Mouse (Mus musculus) thymus, adult 2 months (tissue): Measurements from ENCODE around the gene Tomm6. TPM values are rescaled to one million over a fixed set of nuclear protein-coding genes. Genes with fewer than 3 reads are reported as not detected.

Source experiments
- DNase-seq: peaks from one replicate; pipeline ENCODE4 v3.0.0; 2021
- H3K27ac ChIP-seq: fragments of 200-500 bp; 2 replicates; pipeline ENCODE4 v1.5.1; 2012; ENCODE audit warnings: low read length, control low read depth; ENCODE audit not compliant: control insufficient read depth, insufficient read depth
- H3K27me3 ChIP-seq: fragments of 200-500 bp; 2 replicates; pipeline ENCODE4 v1.6.1; 2012; ENCODE audit warnings: mild to moderate bottlenecking, low read length, moderate library complexity, mixed read lengths; ENCODE audit not compliant: control insufficient read depth, insufficient read depth
- H3K36me3 ChIP-seq: fragments of 200-500 bp; 2 replicates; pipeline ENCODE4 v1.6.1; 2012; ENCODE audit warnings: mild to moderate bottlenecking, low read length, moderate library complexity; ENCODE audit not compliant: control insufficient read depth, insufficient read depth
- H3K4me1 ChIP-seq: fragments of 200-500 bp; replicated peaks from 2 replicates; pipeline ENCODE4 v1.6.1; 2012; ENCODE audit warnings: low read length; ENCODE audit not compliant: control insufficient read depth, insufficient read depth
- H3K4me3 ChIP-seq: fragments of 200-500 bp; 2 replicates; pipeline ENCODE4 v1.5.1; 2012; ENCODE audit warnings: mild to moderate bottlenecking, low read length, control low read depth, moderate library complexity; ENCODE audit not compliant: control insufficient read depth, insufficient read depth
- CTCF ChIP-seq: fragments of 200-500 bp; IDR thresholded peaks from 2 replicates; pipeline ENCODE4 v1.5.1; 2012; ENCODE audit warnings: mild to moderate bottlenecking, control low read depth, low read length, moderate library complexity, borderline replicate concordance; ENCODE audit not compliant: control insufficient read depth, poor library complexity, insufficient read depth; ENCODE audit errors: extremely low read depth
- POLR2A ChIP-seq: fragments of 200-500 bp; IDR thresholded peaks from 2 replicates; pipeline ENCODE4 v1.6.1; 2012; ENCODE audit warnings: mild to moderate bottlenecking, low read length, control low read depth, moderate library complexity; ENCODE audit not compliant: control insufficient read depth, poor library complexity, insufficient read depth; ENCODE audit errors: extremely low read depth
- WGBS: fragments of 180-500 bp; shearing (Covaris S2); methylation state at CpG from one replicate; pipeline ENCODE4 v1.1.7; 2018; 5-methylcytosine and 5-hydroxymethylcytosine counted together
- polyA plus RNA-seq: library from polyadenylated mRNA; depleted of rRNA; stranded (reverse); fragments of >200 nt; gene quantifications from 2 replicates; pipeline ENCODE4 v1.2.3, GENCODE M21; 2012

Tomm6 gene
- polyA plus RNA-seq, 1 experiment = 90.5 TPM

- 89% methylated on average over 1 of the region's 1 CpGs for WGBS
- TF ChIP-seq POLR2A = no peak
- TF ChIP-seq CTCF = no peak
- Histone ChIP-seq H3K27me3 (no peaks in the 10 kb centered on the region), H3K4me3 (no peak overlapping the region), H3K4me1 (no peaks in the 10 kb centered on the region), H3K36me3 (no peaks in the 10 kb centered on the region), H3K27ac (no peak overlapping the region)
- DNase-seq = no peak
These were observed 18.0 kb upstream of the Tomm6 start for GRCm38 (mm10) chr17:47706196-47706595.

- WGBS = 81% methylated on average over 4 of the region's 4 CpGs
- TF ChIP-seq CTCF = no peak
- no peak for TF ChIP-seq POLR2A
- no peaks in the 10 kb centered on the region for H3K36me3 ChIP-seq
- no peak overlapping the region for H3K4me3 ChIP-seq
- DNase-seq = peak; percentile 18
- no peaks in the 10 kb centered on the region for H3K27me3 ChIP-seq
- H3K27ac ChIP-seq = no peak overlapping the region
- H3K4me1 ChIP-seq = no peaks in the 10 kb centered on the region
These were observed 16.5 kb upstream of the Tomm6 start for GRCm38 (mm10) chr17:47704692-47705091.

- no peak overlapping the region for H3K27ac ChIP-seq
- no peak for DNase-seq
- 76% methylated on average over 20 of the region's 20 CpGs for WGBS
- no peaks in the 10 kb centered on the region for H3K4me1 ChIP-seq
- H3K36me3 ChIP-seq = no peaks in the 10 kb centered on the region
- no peak for TF ChIP-seq POLR2A
- no peak for TF ChIP-seq CTCF
- H3K27me3 ChIP-seq = no peaks in the 10 kb centered on the region
- H3K4me3 ChIP-seq = no peak overlapping the region
These were observed 15.4 kb upstream of the Tomm6 start for GRCm38 (mm10) chr17:47703556-47703955.

- H3K4me1 ChIP-seq = no peaks in the 10 kb centered on the region
- TF ChIP-seq CTCF (no peak), POLR2A (no peak)
- no peak overlapping the region for H3K27ac ChIP-seq
- H3K36me3 ChIP-seq = no peaks in the 10 kb centered on the region
- DNase-seq = no peak
- H3K27me3 ChIP-seq = no peaks in the 10 kb centered on the region
- H3K4me3 ChIP-seq = no peak overlapping the region
- WGBS = 90% methylated on average over 28 of the region's 28 CpGs
These were observed 14.6 kb upstream of the Tomm6 start for GRCm38 (mm10) chr17:47702548-47703345.

GRCm38 (mm10) chr17:47701793-47702192, 13.6 kb upstream of the Tomm6 start:
- Histone ChIP-seq H3K36me3 (no peaks in the 10 kb centered on the region), H3K27ac (no peak overlapping the region), H3K4me1 (no peaks in the 10 kb centered on the region), H3K4me3 (no peak overlapping the region), H3K27me3 (no peaks in the 10 kb centered on the region)
- whole genome bisulfite sequencing = 93% methylated on average over 9 of the region's 9 CpGs
- no peak for DNase-seq
- no peak for TF ChIP-seq POLR2A
- no peak for TF ChIP-seq CTCF

- DNase-seq = no peak
- Histone ChIP-seq H3K27ac (no peak overlapping the region), H3K4me1 (peaks cover 7% of the 10 kb centered on the region), H3K4me3 (no peak overlapping the region), H3K27me3 (peaks cover 3% of the 10 kb centered on the region; the same call in 1 of the 2 replicates), H3K36me3 (no peaks in the 10 kb centered on the region)
- 93% methylated on average over 2 of the region's 2 CpGs for WGBS
- TF ChIP-seq POLR2A = no peak
- no peak for TF ChIP-seq CTCF
These were observed 10.9 kb upstream of the Tomm6 start for GRCm38 (mm10) chr17:47699055-47699454.

GRCm38 (mm10) chr17:47698156-47698555, 10.0 kb upstream of the Tomm6 start:
- 96% methylated on average over 10 of the region's 10 CpGs for WGBS
- Histone ChIP-seq H3K36me3 (no peaks in the 10 kb centered on the region), H3K27me3 (peaks cover 3% of the 10 kb centered on the region; the same call in 1 of the 2 replicates), H3K27ac (no peak overlapping the region), H3K4me3 (no peak overlapping the region), H3K4me1 (peaks cover 7% of the 10 kb centered on the region)
- no peak for DNase-seq
- no peak for TF ChIP-seq CTCF
- no peak for TF ChIP-seq POLR2A
